Mouse (Mus musculus) megakaryocyte, embryonic 14.5 days (primary cell): ENCODE data around the gene Ptprcap.

ENCODE experiments used
- FLI1 ChIP-seq: IDR thresholded peaks from 2 replicates; pipeline ENCODE4 v1.6.1; 2012; ENCODE audit warnings: low read length, inconsistent platforms, mixed read lengths
- GATA1 ChIP-seq: IDR thresholded peaks from 3 replicates; pipeline ENCODE4 v1.6.1; 2012; ENCODE audit warnings: mixed read lengths, low read length, inconsistent platforms, borderline replicate concordance

- no peak for TF ChIP-seq FLI1
- no peak for TF ChIP-seq GATA1
These were observed 6.9 kb upstream of the Ptprcap start for GRCm38 (mm10) chr19:4146366-4147021.
